Mouse (Mus musculus): ENCODE measurements around the gene Kcnj5. TPM values are rescaled to one million over a fixed set of nuclear protein-coding genes. Genes with fewer than 3 reads are reported as not detected.

Gene Kcnj5
- total and polyA plus RNA-seq, 3 experiments, result 0.11 TPM; not detected in 2

- no peaks in the 10 kb centered on the region for H3K27me3 ChIP-seq (ENCODE audit: insufficient read depth, low read length)
Observed at GRCm38 (mm10) chr9:32315999-32316398, 28.2 kb downstream of the Kcnj5 start.

GRCm38 (mm10) chr9:32314071-32314470, 30.1 kb downstream of the Kcnj5 start:
- H3K27me3 ChIP-seq (ENCODE audit: insufficient read depth, low read length), result no peaks in the 10 kb centered on the region
- H3K4me1 ChIP-seq (ENCODE audit: insufficient read depth, low read depth, low read length), result no peaks in the 10 kb centered on the region
- TF ChIP-seq POLR2AphosphoS5 (IDR thresholded peaks at IDR 0.05; ENCODE audit: insufficient replicate concordance, low read depth, low read length) (no peak), CTCF (IDR thresholded peaks at IDR 0.05; ENCODE audit: low read depth, low read length) (no peak), GATA2 (IDR thresholded peaks at IDR 0.05; ENCODE audit: borderline replicate concordance, low read depth, low read length) (no peak), TAL1 (conservative IDR thresholded peaks at IDR 0.05; ENCODE audit: low read depth, low read length) (no peak), GATA1 (IDR thresholded peaks at IDR 0.05; ENCODE audit: borderline replicate concordance, low read length) (no peak)
- DNase-seq (ENCODE audit: low spot score), result no peak
- no peak overlapping the region for H3K4me3 ChIP-seq (ENCODE audit: low read depth, low read length)
- ATAC-seq (ENCODE audit: extremely low read depth, insufficient number of reproducible peaks, low FRiP score, poor library complexity, severe bottlenecking), result no peak
- no peaks in the 10 kb centered on the region for H3K36me3 ChIP-seq (replicated peaks)
- peaks cover 19% of the 10 kb centered on the region for H3K9me3 ChIP-seq (replicated peaks)

More at GRCm38 (mm10) chr9:32315999-32316398, 28.2 kb downstream of the Kcnj5 start:
- ATAC-seq (ENCODE audit: extremely low read depth, insufficient number of reproducible peaks, low FRiP score, poor library complexity, severe bottlenecking), result no peak
- no peak for DNase-seq (ENCODE audit: low spot score)
- Histone ChIP-seq H3K36me3 (replicated peaks) (no peaks in the 10 kb centered on the region), H3K4me3 (ENCODE audit: low read depth, low read length) (no peak overlapping the region), H3K4me1 (ENCODE audit: insufficient read depth, low read depth, low read length) (no peaks in the 10 kb centered on the region), H3K9me3 (replicated peaks) (peaks cover 20% of the 10 kb centered on the region)
- TF ChIP-seq GATA1 (IDR thresholded peaks at IDR 0.05; ENCODE audit: borderline replicate concordance, low read length) (no peak), CTCF (IDR thresholded peaks at IDR 0.05; ENCODE audit: low read depth, low read length) (no peak), TAL1 (conservative IDR thresholded peaks at IDR 0.05; ENCODE audit: low read depth, low read length) (no peak), POLR2AphosphoS5 (IDR thresholded peaks at IDR 0.05; ENCODE audit: insufficient replicate concordance, low read depth, low read length) (no peak), GATA2 (IDR thresholded peaks at IDR 0.05; ENCODE audit: borderline replicate concordance, low read depth, low read length) (no peak)

- no peaks in the 10 kb centered on the region for H3K4me1 ChIP-seq (ENCODE audit: insufficient read depth, low read depth, low read length)
Observed at GRCm38 (mm10) chr9:32312208-32312607, 31.9 kb downstream of the Kcnj5 start.

GRCm38 (mm10) chr9:32311786-32312185, 32.4 kb downstream of the Kcnj5 start:
- Histone ChIP-seq H3K4me1 (ENCODE audit: insufficient read depth, low read depth, low read length) (no peaks in the 10 kb centered on the region), H3K4me3 (ENCODE audit: low read depth, low read length) (no peak overlapping the region), H3K9me3 (replicated peaks) (peaks cover 12% of the 10 kb centered on the region), H3K36me3 (replicated peaks) (no peaks in the 10 kb centered on the region), H3K27me3 (ENCODE audit: insufficient read depth, low read length) (no peaks in the 10 kb centered on the region)
- DNase-seq (ENCODE audit: low spot score) (no peak), ATAC-seq (ENCODE audit: extremely low read depth, insufficient number of reproducible peaks, low FRiP score, poor library complexity, severe bottlenecking) (no peak)
- TF ChIP-seq CTCF (IDR thresholded peaks at IDR 0.05; ENCODE audit: low read depth, low read length) (no peak), TAL1 (conservative IDR thresholded peaks at IDR 0.05; ENCODE audit: low read depth, low read length) (no peak), GATA2 (IDR thresholded peaks at IDR 0.05; ENCODE audit: borderline replicate concordance, low read depth, low read length) (no peak), POLR2AphosphoS5 (IDR thresholded peaks at IDR 0.05; ENCODE audit: insufficient replicate concordance, low read depth, low read length) (no peak), GATA1 (IDR thresholded peaks at IDR 0.05; ENCODE audit: borderline replicate concordance, low read length) (no peak)

More at GRCm38 (mm10) chr9:32312208-32312607, 31.9 kb downstream of the Kcnj5 start:
- TF ChIP-seq GATA2 (IDR thresholded peaks at IDR 0.05; ENCODE audit: borderline replicate concordance, low read depth, low read length) (no peak), CTCF (IDR thresholded peaks at IDR 0.05; ENCODE audit: low read depth, low read length) (no peak), TAL1 (conservative IDR thresholded peaks at IDR 0.05; ENCODE audit: low read depth, low read length) (no peak), GATA1 (IDR thresholded peaks at IDR 0.05; ENCODE audit: borderline replicate concordance, low read length) (no peak), POLR2AphosphoS5 (IDR thresholded peaks at IDR 0.05; ENCODE audit: insufficient replicate concordance, low read depth, low read length) (no peak)
- Histone ChIP-seq H3K9me3 (replicated peaks) (peaks cover 12% of the 10 kb centered on the region), H3K36me3 (replicated peaks) (no peaks in the 10 kb centered on the region), H3K4me3 (ENCODE audit: low read depth, low read length) (no peak overlapping the region), H3K27me3 (ENCODE audit: insufficient read depth, low read length) (no peaks in the 10 kb centered on the region)
- DNase-seq (ENCODE audit: low spot score) (no peak), ATAC-seq (ENCODE audit: extremely low read depth, insufficient number of reproducible peaks, low FRiP score, poor library complexity, severe bottlenecking) (no peak)

- DNase-seq (ENCODE audit: low spot score) (no peak), ATAC-seq (ENCODE audit: extremely low read depth, insufficient number of reproducible peaks, low FRiP score, poor library complexity, severe bottlenecking) (no peak)
- peaks cover 3% of the 10 kb centered on the region; the same call in 1 of the 2 replicates for H3K9me3 ChIP-seq (replicated peaks)
- H3K27me3 ChIP-seq (ENCODE audit: insufficient read depth, low read length), result no peaks in the 10 kb centered on the region
- TF ChIP-seq TAL1 (conservative IDR thresholded peaks at IDR 0.05; ENCODE audit: low read depth, low read length) (no peak), POLR2AphosphoS5 (IDR thresholded peaks at IDR 0.05; ENCODE audit: insufficient replicate concordance, low read depth, low read length) (no peak), GATA2 (IDR thresholded peaks at IDR 0.05; ENCODE audit: borderline replicate concordance, low read depth, low read length) (no peak), GATA1 (IDR thresholded peaks at IDR 0.05; ENCODE audit: borderline replicate concordance, low read length) (no peak), CTCF (IDR thresholded peaks at IDR 0.05; ENCODE audit: low read depth, low read length) (no peak)
- H3K4me1 ChIP-seq (ENCODE audit: insufficient read depth, low read depth, low read length), result no peaks in the 10 kb centered on the region
- H3K36me3 ChIP-seq (replicated peaks), result no peaks in the 10 kb centered on the region
- H3K4me3 ChIP-seq (ENCODE audit: low read depth, low read length), result no peak overlapping the region
Observed at GRCm38 (mm10) chr9:32302501-32303150, 41.5 kb downstream of the Kcnj5 start.

- ATAC-seq (ENCODE audit: extremely low read depth, insufficient number of reproducible peaks, low FRiP score, poor library complexity, severe bottlenecking), result no peak
- Histone ChIP-seq H3K4me3 (ENCODE audit: low read depth, low read length) (no peak overlapping the region), H3K9me3 (replicated peaks) (peaks cover 4% of the 10 kb centered on the region; the same call in 1 of the 2 replicates), H3K4me1 (ENCODE audit: insufficient read depth, low read depth, low read length) (no peaks in the 10 kb centered on the region), H3K36me3 (replicated peaks) (no peaks in the 10 kb centered on the region), H3K27me3 (ENCODE audit: insufficient read depth, low read length) (no peaks in the 10 kb centered on the region)
- TF ChIP-seq CTCF (IDR thresholded peaks at IDR 0.05; ENCODE audit: low read depth, low read length) (no peak), GATA2 (IDR thresholded peaks at IDR 0.05; ENCODE audit: borderline replicate concordance, low read depth, low read length) (no peak), POLR2AphosphoS5 (IDR thresholded peaks at IDR 0.05; ENCODE audit: insufficient replicate concordance, low read depth, low read length) (no peak), TAL1 (conservative IDR thresholded peaks at IDR 0.05; ENCODE audit: low read depth, low read length) (no peak)
- no peak for DNase-seq (ENCODE audit: low spot score)
Observed at GRCm38 (mm10) chr9:32295061-32295800, 48.9 kb downstream of the Kcnj5 start.
